Mouse (Mus musculus) thymus, adult 18-20 months (tissue): ENCODE results near the gene Ikbke.
"Not testable (repeated sequence)": the region's sequence is repeated elsewhere in the genome, so short reads cannot be mapped to it uniquely, and the experiment has no call there.

Experiments
- DNase-seq, 2 experiments: peaks; one replicate each; pipeline ENCODE4 v3.0.0; 2022; ENCODE audit warnings: mixed read lengths in 2 of 2

Ikbke gene

GRCm38 (mm10) chr1:131279456-131279776 is at the start of gene Ikbke:
TSS of gene Ikbke (minus strand) at chr1:131279606.
- DNase-seq, result peak in 1 of 2 experiments; percentile 30

DNA sequence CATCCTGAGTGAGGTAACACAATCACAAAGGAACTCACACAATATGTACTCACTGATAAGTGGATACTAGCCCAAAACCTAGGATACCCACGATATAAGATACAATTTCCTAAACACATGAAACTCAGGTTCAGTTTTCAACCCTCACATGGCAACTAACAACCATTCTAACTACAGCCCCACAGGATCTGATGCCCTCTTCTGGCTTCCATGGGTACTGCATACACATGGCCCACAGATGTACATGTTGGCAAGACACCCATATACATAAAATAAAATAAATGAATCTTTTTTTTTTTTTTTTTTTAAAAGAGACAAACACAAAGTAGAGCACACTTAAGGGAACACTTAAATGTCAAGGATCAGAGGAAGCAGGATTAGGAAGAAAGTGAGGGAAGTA is 49.7 kb upstream of the Ikbke start:
- not testable (repeated sequence) for DNase-seq

- DNase-seq, result no peak
Observed at GRCm38 (mm10) chr1:131327167-131327566, 47.8 kb upstream of the Ikbke start.

GRCm38 (mm10) chr1:131324816-131325463 is 45.5 kb upstream of the Ikbke start:
- no peak for DNase-seq

- DNase-seq, result no peak
Observed at GRCm38 (mm10) chr1:131319598-131320330, 40.4 kb upstream of the Ikbke start.

GRCm38 (mm10) chr1:131318397-131318796 is 39.0 kb upstream of the Ikbke start:
- no peak for DNase-seq

GRCm38 (mm10) chr1:131317625-131318024 is 38.2 kb upstream of the Ikbke start:
- no peak for DNase-seq

- DNase-seq, result no peak
Observed at GRCm38 (mm10) chr1:131311284-131311683, 31.9 kb upstream of the Ikbke start.

DNA sequence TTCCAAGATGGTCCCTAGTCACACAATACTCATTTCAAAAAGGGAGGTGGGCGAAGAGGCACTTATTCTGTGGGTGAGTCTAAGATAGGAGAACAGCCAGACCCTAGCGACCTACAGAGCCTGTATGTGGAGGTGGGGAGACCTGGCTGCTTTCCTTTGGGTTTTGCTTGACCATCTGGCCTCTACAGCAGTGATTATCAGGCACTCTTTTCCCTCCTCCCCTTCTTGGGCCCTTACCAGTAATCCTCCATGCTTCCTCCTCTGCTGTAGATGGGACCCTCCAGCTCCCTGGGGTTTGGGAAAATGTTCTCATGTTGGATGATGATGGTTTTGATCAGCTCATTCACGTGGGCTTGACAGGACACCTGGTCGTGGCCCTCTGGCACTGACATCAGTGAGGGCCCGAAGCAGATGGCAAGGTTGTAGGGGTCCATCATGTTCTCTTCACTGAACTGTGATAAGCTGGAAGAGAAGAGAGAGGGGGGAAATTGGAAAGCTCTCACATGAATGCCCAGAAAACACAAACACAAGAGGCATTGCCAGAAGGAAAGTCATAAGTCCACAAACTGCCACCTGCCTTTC is 30.9 kb upstream of the Ikbke start:
- no peak for DNase-seq

GRCm38 (mm10) chr1:131300750-131301149 is 21.3 kb upstream of the Ikbke start:
- no peak for DNase-seq

GRCm38 (mm10) chr1:131299788-131300187 is 20.4 kb upstream of the Ikbke start:
- DNase-seq, result no peak

DNA sequence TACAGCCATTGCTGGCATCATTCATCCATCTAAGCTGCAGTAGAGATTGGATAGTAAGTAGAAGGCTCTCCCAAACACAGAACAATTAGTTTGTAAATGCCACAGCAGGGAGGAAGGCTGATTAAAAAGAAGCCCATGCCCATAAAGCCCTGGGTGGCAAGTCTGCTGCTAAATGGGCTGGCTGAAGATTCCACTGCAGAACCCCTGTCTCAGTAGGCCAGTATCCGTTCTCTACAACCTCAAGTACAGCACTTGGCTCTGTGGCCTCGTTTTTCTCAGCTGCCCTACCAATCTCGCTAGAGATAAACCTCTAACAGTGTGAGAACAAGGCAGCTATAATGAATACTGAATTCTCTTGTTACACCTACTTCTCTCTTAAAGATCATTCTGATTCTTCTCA is 19.8 kb upstream of the Ikbke start:
- no peak for DNase-seq

- no peak for DNase-seq
Observed at GRCm38 (mm10) chr1:131298171-131298570, 18.8 kb upstream of the Ikbke start.

- no peak for DNase-seq
Observed at GRCm38 (mm10) chr1:131296726-131297125, 17.3 kb upstream of the Ikbke start.

DNA sequence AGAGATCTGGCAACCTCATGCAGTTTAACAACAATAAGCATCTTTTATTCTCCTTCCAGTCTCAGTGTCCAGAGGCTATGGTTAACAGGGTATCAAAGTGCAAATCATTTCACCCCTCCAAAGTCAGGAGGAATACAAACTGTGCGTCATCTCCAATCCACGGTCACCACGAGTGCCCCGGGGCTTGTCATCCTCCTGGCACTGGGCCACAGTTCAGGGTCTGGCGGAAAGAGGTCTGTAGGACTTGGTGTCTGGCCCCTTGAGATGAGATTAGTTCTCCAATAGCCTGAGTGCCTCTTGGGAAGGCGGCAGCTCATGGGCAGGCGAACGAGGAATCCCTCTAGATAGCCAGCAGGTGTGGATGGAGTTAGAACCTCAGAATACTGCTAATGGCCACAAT is 15.8 kb upstream of the Ikbke start:
- DNase-seq, result no peak

- DNase-seq, result no peak
Observed at GRCm38 (mm10) chr1:131293922-131294250, 14.5 kb upstream of the Ikbke start.

GRCm38 (mm10) chr1:131293221-131293921 is 14.0 kb upstream of the Ikbke start:
- no peak for DNase-seq

GRCm38 (mm10) chr1:131290648-131291047 is 11.2 kb upstream of the Ikbke start:
- DNase-seq, result peak in 1 of 2 experiments; percentile 43

- no peak for DNase-seq
Observed at GRCm38 (mm10) chr1:131288938-131289337, 9.5 kb upstream of the Ikbke start.

DNA sequence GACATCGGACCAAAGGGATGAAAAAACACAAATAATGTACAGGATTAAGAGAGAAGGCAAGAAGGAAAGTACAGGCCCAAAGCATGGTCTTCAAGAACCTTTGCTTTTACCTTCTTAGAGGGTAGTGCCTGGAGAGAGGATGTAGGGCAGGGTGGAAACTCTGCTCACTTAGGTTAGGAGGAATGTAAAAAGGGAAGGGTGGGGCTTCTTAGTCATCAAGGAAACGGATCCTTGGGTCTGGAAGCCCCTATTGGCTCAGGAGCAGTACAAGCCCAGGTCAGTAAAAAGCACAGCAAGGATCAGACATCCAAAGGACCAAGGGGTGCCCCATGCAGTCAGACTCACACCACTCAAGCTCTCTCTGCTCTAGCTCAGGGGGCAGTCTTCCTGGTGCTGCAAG is 7.9 kb upstream of the Ikbke start:
- no peak for DNase-seq

DNA sequence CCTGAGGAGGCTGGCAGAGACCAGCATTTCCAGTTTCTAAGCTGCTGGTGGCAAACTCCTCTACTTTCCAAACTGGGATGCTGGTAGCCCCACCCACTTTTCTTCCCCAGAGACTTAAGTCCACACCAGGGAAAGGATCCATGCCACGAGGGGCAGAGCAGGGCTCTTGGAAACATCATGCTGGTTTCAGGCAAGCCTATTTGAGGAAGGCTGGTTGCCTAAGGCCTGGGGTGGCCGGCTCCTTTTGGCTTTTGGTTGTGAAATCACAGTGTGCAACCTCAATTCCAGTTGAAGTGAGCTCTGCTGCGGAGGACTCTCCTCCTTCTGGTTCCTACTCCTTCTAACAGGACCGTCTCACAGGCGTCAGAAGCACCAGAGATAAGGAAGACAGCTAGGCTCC is 7.4 kb upstream of the Ikbke start:
- DNase-seq, result no peak

DNA sequence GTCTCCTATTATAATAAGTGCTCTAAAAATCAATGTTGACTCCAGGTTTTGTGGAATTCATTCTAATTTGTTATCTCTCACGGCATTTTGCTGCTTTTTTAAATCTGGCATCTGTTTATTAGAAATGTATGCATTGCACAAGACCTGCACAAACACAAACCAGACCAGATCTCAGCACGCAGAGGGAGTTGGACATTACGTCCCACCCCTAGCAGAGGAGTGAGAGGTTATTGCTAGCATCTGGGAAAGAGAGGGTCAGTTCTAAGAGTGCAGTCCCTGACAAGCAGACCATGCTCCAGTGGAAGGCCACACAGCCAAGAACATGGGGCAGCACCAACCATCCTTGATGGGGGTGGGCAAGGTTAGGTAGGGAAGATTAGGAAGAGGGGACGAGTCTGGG is 5.2 kb upstream of the Ikbke start:
- no peak for DNase-seq

DNA sequence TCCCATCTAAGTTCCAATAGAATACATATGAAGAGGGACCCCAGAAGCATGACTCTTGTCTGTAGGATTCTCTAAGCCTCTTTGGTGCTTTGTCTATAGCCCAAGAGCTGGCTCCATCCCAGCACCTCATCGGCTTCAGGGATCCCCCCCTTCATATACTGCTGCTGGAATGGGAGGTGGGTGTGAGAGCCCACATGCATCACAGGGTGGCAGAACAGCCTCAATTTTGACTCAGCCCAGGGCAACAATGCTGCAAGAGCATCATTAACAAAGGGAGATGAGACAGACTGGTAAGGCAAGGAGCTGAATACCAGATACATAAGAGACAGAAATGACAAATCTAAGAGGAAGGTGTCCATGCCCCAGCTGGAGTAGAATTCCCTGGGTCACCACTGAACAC is 4.8 kb upstream of the Ikbke start:
- no peak for DNase-seq

DNA sequence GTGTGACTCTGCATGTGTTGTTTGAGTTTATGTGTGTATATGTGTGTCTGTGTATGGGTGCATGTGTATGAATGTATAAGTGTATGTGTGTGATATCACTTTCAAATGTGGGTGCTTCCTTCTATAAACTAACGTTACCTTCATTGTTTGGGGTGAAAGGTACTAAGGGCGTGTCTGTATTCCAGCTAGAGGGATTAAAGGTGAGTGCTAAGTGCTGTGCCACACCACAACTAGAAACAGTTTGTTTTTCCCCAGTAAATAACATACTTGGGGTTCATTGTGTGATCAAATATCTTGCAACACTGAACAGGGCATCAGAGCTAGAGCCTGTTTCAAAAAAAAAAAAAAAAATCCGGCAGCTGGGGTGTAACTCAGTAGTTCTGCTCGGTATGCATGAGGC is 2.3 kb upstream of the Ikbke start:
- no peak for DNase-seq
